Comparison of ENCODE assay signal across 13 mouse cellular contexts in the genomic region with DNA sequence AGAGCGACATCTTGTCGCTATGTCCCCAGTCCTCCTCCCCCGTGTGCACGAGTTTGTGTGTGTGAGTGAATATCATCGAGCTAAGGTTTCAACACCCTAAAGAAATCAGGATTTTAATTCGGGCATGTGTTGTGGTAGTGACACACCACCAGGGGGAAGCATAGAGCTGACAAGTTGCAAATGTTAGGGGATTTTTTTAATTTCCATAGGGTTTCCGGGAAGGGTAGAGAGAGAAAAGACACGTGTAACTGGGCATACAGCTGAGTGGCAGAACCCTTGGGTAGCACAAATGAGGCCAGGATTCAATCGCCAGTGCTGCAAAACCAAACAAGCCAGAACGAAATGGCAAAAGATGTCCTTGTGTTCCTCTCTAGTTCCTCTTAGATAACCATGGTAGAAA. TPM values are rescaled to one million over a fixed set of nuclear protein-coding genes. Genes with fewer than 3 reads are reported as not detected.
DNase-seq lines count a peak whose midpoint lies in the region; ATAC-seq and TF ChIP-seq lines count a peak whose summit lies in the region.
"Had no signal": no experiment of that assay in that cellular context is flagged by ENCODE, and none has a peak within 500 bp of the region (broad histone marks: within the 10 kb centered on the region; RNA-seq: fewer than 3 reads in every experiment).

No protein-coding gene starts in this region.

- TF ChIP-seq CTCF in heart, adult 2 months (IDR thresholded peaks at IDR 0.05), result peak; percentile 30
- peak; percentile 28; the same call in 1 of the 2 replicates for TF ChIP-seq CTCF in lung, postnatal 0 days (IDR thresholded peaks at IDR 0.05)
- peak; percentile 46 for TF ChIP-seq CTCF in Patski (IDR thresholded peaks at IDR 0.05)

- no peak for ATAC-seq in lung, postnatal 0 days
- ATAC-seq in Patski, result no peak
- no peak for ATAC-seq in kidney, embryonic 15.5 days (replicated peaks; ENCODE audit: low FRiP score)
- no peak for ATAC-seq in neural tube, embryonic 15.5 days (ENCODE audit: low FRiP score)
- ATAC-seq: CD4-positive, CD25-positive, alpha-beta regulatory T cell, adult 4 months had no signal

- no peaks in the 10 kb centered on the region for H3K36me3 ChIP-seq in heart, adult 2 months (ENCODE audit: control insufficient read depth, insufficient read depth, low read length)
- H3K36me3 ChIP-seq in lung, postnatal 0 days (ENCODE audit: insufficient read depth, low read length), result no peaks in the 10 kb centered on the region
- H3K36me3 ChIP-seq in kidney, embryonic 15.5 days, result no peaks in the 10 kb centered on the region
- H3K36me3 ChIP-seq in neural tube, embryonic 15.5 days, result no peaks in the 10 kb centered on the region
- H3K36me3 ChIP-seq: heart, embryonic 10.5 days had no signal

- H3K27ac ChIP-seq in heart, adult 2 months, result no peak overlapping the region
- no peak overlapping the region for H3K27ac ChIP-seq in lung, postnatal 0 days (ENCODE audit: low read length)
- no peak overlapping the region for H3K27ac ChIP-seq in kidney, embryonic 15.5 days
- no peak overlapping the region for H3K27ac ChIP-seq in neural tube, embryonic 15.5 days (replicated peaks)
- H3K27ac ChIP-seq: heart, embryonic 10.5 days had no signal

- no peaks in the 10 kb centered on the region for H3K9me3 ChIP-seq in lung, postnatal 0 days (ENCODE audit: low read length)
- no peaks in the 10 kb centered on the region for H3K9me3 ChIP-seq in kidney, embryonic 15.5 days (replicated peaks)
- no peaks in the 10 kb centered on the region for H3K9me3 ChIP-seq in neural tube, embryonic 15.5 days (replicated peaks)
- H3K9me3 ChIP-seq: heart, embryonic 10.5 days had no signal

- no peaks in the 10 kb centered on the region for H3K4me1 ChIP-seq in heart, adult 2 months (ENCODE audit: control insufficient read depth, insufficient read depth, low read length)
- peaks cover 5% of the 10 kb centered on the region; the same call in 1 of the 2 replicates for H3K4me1 ChIP-seq in lung, postnatal 0 days (ENCODE audit: insufficient read depth, low read depth, low read length)
- peaks cover 10% of the 10 kb centered on the region for H3K4me1 ChIP-seq in kidney, embryonic 15.5 days
- H3K4me1 ChIP-seq in neural tube, embryonic 15.5 days, result peaks cover 21% of the 10 kb centered on the region

- no peak overlapping the region for H3K4me3 ChIP-seq in heart, adult 2 months
- no peak overlapping the region for H3K4me3 ChIP-seq in lung, postnatal 0 days (ENCODE audit: low read depth, low read length)
- no peak overlapping the region for H3K4me3 ChIP-seq in kidney, embryonic 15.5 days (replicated peaks)
- no peak overlapping the region for H3K4me3 ChIP-seq in neural tube, embryonic 15.5 days (replicated peaks)
- H3K4me3 ChIP-seq: heart, embryonic 10.5 days had no signal

- in situ Hi-C loops in Patski (cut with MboI; ENCODE audit: low pct_unique_long_range_greater_than_20kb), result no loop called here

- intact Hi-C loops in heart, adult 2 months (cut with DNase I), result loop anchor here (10.0 kb wide), 1 partner anchor 220 kb away; no protein-coding TSS in a partner anchor
- intact Hi-C loops in heart, postnatal 10 days (cut with DNase I), result no loop called here

- TF ChIP-seq EP300 in heart, adult 2 months (IDR thresholded peaks at IDR 0.05; ENCODE audit: insufficient read depth, low read depth, low read length), result no peak
- TF ChIP-seq EP300 in lung, postnatal 0 days (IDR thresholded peaks at IDR 0.05), result no peak

- H3K79me2 ChIP-seq in heart, adult 2 months (replicated peaks; ENCODE audit: control insufficient read depth, insufficient read depth, low read length), result no peaks in the 10 kb centered on the region

- CTCF ChIA-PET in Patski (lab: Charles Lee), result interaction anchor here (1.4 kb wide), 1 partner anchor 66 kb away, joined by 4 read pairs; no protein-coding TSS in a partner anchor

- 54% methylated on average over 10 of the region's 10 CpGs for WGBS in heart, adult 2 months
- WGBS in lung, postnatal 0 days, result 58% methylated on average over 10 of the region's 10 CpGs
- WGBS in kidney, embryonic 15.5 days, result 51% methylated on average over 10 of the region's 10 CpGs
- WGBS in neural tube, embryonic 15.5 days, result 57% methylated on average over 10 of the region's 10 CpGs

- POLR2A ChIA-PET in Patski (lab: Charles Lee), result no interaction called here

- H3K27me3 ChIP-seq in heart, adult 2 months (ENCODE audit: control insufficient read depth, insufficient read depth, low read length), result peaks cover 2% of the 10 kb centered on the region; the same call in 1 of the 2 replicates
- 0 out of 2 replicates have a peak, but pooled peaks cover 11% of the 10 kb centered on the region for H3K27me3 ChIP-seq in lung, postnatal 0 days (replicated peaks; ENCODE audit: insufficient read depth, low read length)
- peaks cover 39% of the 10 kb centered on the region for H3K27me3 ChIP-seq in Patski
- H3K27me3 ChIP-seq in kidney, embryonic 15.5 days, result peaks cover 84% of the 10 kb centered on the region
- H3K27me3 ChIP-seq in neural tube, embryonic 15.5 days (replicated peaks), result 0 out of 2 replicates have a peak, but pooled peaks cover 7% of the 10 kb centered on the region

- no peak overlapping the region for H3K4me2 ChIP-seq in lung, postnatal 0 days (replicated peaks; ENCODE audit: low read depth, low read length)
- no peak overlapping the region for H3K4me2 ChIP-seq in kidney, embryonic 15.5 days
- no peak overlapping the region for H3K4me2 ChIP-seq in neural tube, embryonic 15.5 days

- TF ChIP-seq POLR2A in heart, adult 2 months (IDR thresholded peaks at IDR 0.05; ENCODE audit: insufficient read depth, low read depth, low read length), result no peak

- no peak overlapping the region for H3K9ac ChIP-seq in heart, adult 2 months (ENCODE audit: low read depth, low read length)
- no peak overlapping the region for H3K9ac ChIP-seq in lung, postnatal 0 days (replicated peaks; ENCODE audit: low read depth)
- H3K9ac ChIP-seq in kidney, embryonic 15.5 days, result no peak overlapping the region
- H3K9ac ChIP-seq in neural tube, embryonic 15.5 days (replicated peaks), result no peak overlapping the region

- DNase-seq in heart, adult 2 months, result no peak
- no peak for DNase-seq in heart, postnatal 10 days
- DNase-seq in lung, postnatal 0 days (ENCODE audit: low spot score), result no peak
- no peak for DNase-seq in lung, postnatal 4 days
- DNase-seq in Patski (ENCODE audit: low read depth, low spot score), result no peak
- peak; percentile 4 for DNase-seq in induced T-regulatory cell, adult 2 months (ENCODE audit: low read depth)
- DNase-seq: adrenal gland, postnatal 36 days; kidney, postnatal 14 days had no signal

RNA-seq across cellular contexts. Expression of a gene that starts 2.1 kb away (rescaled TPM):
- total RNA-seq in heart, adult 2 months (2021), result 1 to 10 TPM; 1.5 to 2.3 TPM
- 3.9 and 7.6 TPM in 2 replicates for polyA plus RNA-seq in heart, adult 2 months (2012; rRNA removed)
- 1 to 10 TPM; 1.5 to 3.4 TPM for total RNA-seq in heart, postnatal 10 days (2021)
- polyA plus RNA-seq in lung, postnatal 0 days (2015; fragmentation: Nextera tagmentation; extraction: Ambion mirVana), result 1.2 and 1.4 TPM in 2 replicates
- polyA plus RNA-seq in Patski (2021), result 2.1 TPM
- 1.1 and 1.6 TPM in 2 replicates for polyA plus RNA-seq in kidney, embryonic 15.5 days (2015; fragmentation: Nextera tagmentation; extraction: Ambion mirVana)
- 1.4 TPM in 2 replicates for polyA plus RNA-seq in neural tube, embryonic 15.5 days (2015; fragmentation: Nextera tagmentation; extraction: Ambion mirVana)
- total RNA-seq: megakaryocyte-erythroid progenitor cell, adult 5-6 weeks had no signal

RNA-seq across cellular contexts. Expression of a gene that starts 2.2 kb away (rescaled TPM):
- total RNA-seq in heart, adult 2 months (2021), result 1 to 10 TPM; 1.5 to 2.0 TPM
- 2.5 and 3.3 TPM in 2 replicates for polyA plus RNA-seq in heart, adult 2 months (2012; rRNA removed)
- under 1 TPM; 0.72 to 0.82 TPM for total RNA-seq in heart, postnatal 10 days (2021)
- 0.05 and 0.07 TPM in 2 replicates for polyA plus RNA-seq in lung, postnatal 0 days (2015; fragmentation: Nextera tagmentation; extraction: Ambion mirVana)
- 1.3 TPM for polyA plus RNA-seq in Patski (2021)
- polyA plus RNA-seq in kidney, embryonic 15.5 days (2015; fragmentation: Nextera tagmentation; extraction: Ambion mirVana), result 0.23 and 0.29 TPM in 2 replicates
- 5.0 and 5.4 TPM in 2 replicates for polyA plus RNA-seq in neural tube, embryonic 15.5 days (2015; fragmentation: Nextera tagmentation; extraction: Ambion mirVana)
- total RNA-seq: megakaryocyte-erythroid progenitor cell, adult 5-6 weeks had no signal
- polyA plus RNA-seq: CD4-positive, CD25-positive, alpha-beta regulatory T cell, adult 4 months had no signal
